Mouse (Mus musculus): ENCODE results near the gene Epha4.

- TF ChIP-seq E2F4 (IDR thresholded peaks at IDR 0.05; ENCODE audit: insufficient replicate concordance, low read depth, low read length) = no peak
- TF ChIP-seq EP300 (IDR thresholded peaks at IDR 0.05; ENCODE audit: low read length) = no peak
- peak; percentile 37; the same call in 1 of the 2 replicates for TF ChIP-seq POLR2A (IDR thresholded peaks at IDR 0.05; ENCODE audit: low read depth, low read length)
- no peak for TF ChIP-seq CTCF (conservative IDR thresholded peaks at IDR 0.05 in 1 of 2, IDR thresholded peaks at IDR 0.05 in 1 of 2; ENCODE audit: low read depth in 2 of 2, low read length in 2 of 2)
- TF ChIP-seq MAZ (IDR thresholded peaks at IDR 0.05; ENCODE audit: low read depth, low read length) = no peak
- TF ChIP-seq MEF2A (IDR thresholded peaks at IDR 0.05; ENCODE audit: borderline replicate concordance, low read depth, low read length) = no peak
- no peak for TF ChIP-seq HCFC1 (IDR thresholded peaks at IDR 0.05; ENCODE audit: low read depth, low read length)
- no peak for TF ChIP-seq ZC3H11A (IDR thresholded peaks at IDR 0.05; ENCODE audit: low read depth, low read length)
- no peak for TF ChIP-seq MAFK (IDR thresholded peaks at IDR 0.05; ENCODE audit: insufficient replicate concordance, low read length)
- TF ChIP-seq ZNF384 (IDR thresholded peaks at IDR 0.05; ENCODE audit: low read depth, low read length) = no peak
- no peak for TF ChIP-seq SMC3 (IDR thresholded peaks at IDR 0.05; ENCODE audit: low read depth, low read length)
- TF ChIP-seq UBTF (IDR thresholded peaks at IDR 0.05; ENCODE audit: low read depth, low read length) = no peak
- TF ChIP-seq MAX (IDR thresholded peaks at IDR 0.05; ENCODE audit: low read length) = no peak
These were observed at the start of gene Epha4 for GRCm38 (mm10) chr1:77514963-77515650.
